Mouse (Mus musculus) frontal cortex, postnatal 25 days (tissue): ENCODE measurements around the gene Slc35b2.

Experiments used
- DNase-seq, 2 experiments: peaks; one replicate each; pipeline ENCODE4 v3.0.0; 2022; ENCODE audit warnings: low spot score in 2 of 2

The Slc35b2 gene

DNA sequence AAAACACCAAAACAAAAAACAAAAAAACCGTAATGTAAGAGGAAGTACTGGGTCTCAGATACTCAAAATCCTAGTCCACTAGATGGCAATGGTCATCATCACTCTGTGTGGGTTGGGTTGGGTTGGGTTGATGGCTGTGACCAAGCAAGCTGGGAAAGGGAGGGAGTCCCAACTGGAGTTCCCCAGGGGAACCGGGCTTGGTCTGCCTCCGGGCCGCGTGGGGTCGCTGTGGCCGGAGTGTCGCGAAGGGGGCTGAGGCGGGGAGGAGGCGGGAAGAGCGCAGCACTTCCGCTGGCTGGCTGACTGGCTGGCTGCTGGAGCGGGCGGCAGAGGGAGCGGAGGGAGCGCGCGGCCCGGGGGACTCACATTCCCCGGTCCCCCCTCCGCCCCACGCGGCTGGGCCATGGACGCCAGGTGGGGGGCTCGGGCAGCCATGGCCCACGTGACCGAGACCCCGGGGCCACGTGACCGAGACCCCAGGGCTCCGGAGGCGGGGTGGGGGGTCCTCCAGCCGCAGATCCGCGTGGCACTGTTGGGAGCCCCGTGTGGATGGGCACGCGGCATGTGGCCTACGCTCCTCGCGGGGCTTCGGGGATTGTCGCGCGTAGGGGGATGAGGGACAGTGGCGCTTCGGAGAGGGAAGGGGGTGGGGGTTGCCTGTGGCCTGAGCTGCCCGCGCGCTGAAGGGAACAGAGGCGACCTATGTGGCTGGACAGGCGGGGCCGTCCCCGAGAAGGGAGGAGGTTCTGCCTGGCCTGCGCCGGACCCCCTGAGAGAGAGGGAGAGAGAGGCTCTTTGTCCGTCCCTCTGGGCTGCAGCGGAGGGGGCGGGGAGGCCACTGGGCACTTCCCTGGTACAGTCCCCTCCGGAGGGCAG is at the start of gene Slc35b2:
TSS of gene Slc35b2 (plus strand) at position 220 of the 876 bp plus-strand sequence.
- DNase-seq, result peak; percentile 71 to 80

DNA sequence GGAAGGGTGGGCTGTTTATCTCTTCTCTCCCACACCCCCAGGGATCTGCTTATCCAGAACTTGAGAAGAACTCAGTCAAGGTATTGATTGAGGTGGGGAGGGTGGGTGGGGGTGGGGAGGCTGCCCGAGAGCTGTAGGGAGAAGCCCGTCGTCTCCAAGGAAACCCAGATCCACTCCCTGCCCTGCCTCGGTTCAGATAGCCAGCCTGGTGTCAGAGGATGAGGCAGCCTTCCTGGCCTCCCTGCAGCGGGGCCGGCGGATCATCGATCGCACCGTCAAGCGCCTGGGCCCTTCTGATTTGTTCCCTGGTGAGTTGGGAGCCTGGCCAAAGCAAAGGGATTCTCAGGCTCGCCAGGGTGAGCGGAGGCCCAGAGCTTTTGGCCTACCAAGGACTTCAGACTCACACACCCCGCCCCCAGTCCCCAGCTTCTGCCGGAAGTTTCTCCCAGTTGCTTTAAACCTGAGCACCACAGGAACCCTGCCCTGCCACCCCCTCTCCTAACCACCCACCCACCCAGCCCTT is 48.4 kb upstream of the Slc35b2 start:
- no peak for DNase-seq

DNA sequence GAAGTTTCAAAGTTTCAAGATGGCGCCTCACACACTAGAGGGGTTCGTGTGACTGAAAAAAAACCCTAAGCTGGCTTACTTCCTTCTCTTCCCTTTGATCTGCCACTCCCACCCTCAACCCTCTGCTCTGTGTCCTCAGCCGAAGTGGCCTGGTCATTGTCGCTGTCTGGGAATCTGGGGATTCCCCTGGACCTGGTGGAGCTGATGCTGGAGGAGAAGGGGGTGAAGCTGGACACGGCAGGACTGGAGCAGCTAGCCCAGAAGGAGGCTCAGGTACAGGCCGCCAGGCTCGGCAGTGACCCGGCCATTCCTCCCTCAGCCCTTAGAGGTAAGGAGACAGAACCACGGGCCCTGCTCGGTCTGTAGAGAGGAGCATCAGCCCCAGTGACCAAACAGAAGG is 47.9 kb upstream of the Slc35b2 start:
- DNase-seq, result no peak

DNA sequence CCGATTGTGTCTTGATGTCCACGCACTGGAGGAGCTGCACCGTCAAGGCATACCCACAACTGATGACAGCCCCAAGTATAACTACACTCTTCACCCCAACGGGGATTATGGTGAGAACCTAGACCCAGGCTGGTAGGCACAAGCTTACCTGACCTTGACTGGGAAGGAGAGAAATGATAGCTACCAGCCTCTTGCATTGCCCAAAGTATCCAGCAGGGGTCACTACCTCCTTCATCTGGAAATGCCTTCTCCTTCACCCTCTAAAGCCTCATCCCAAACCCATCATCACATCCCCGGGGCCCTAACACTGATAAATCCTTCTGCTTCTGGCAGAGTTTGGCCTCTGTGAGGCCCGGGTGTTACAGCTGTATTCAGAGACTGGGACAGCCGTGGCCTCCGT is 47.2 kb upstream of the Slc35b2 start:
- peak; percentile 80 to 92 for DNase-seq

DNA sequence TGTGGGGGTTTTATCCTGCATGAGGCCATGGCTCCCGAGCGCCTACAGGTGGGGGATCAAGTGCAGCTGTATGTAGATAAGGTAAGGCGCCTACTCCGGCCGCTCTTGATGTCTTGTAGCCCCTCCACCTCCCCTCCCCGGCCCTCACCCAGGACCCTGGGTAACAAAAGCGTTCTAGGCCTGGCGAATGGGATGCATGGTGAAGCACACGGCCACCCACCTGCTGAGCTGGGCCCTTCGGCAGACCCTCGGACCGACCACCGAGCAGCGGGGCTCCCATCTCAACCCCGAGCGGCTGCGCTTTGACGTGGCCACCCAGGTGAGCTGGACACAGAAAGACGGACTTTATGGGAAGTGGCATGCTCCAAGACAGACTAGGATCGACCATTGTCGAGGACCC is 46.5 kb upstream of the Slc35b2 start:
- no peak for DNase-seq

DNA sequence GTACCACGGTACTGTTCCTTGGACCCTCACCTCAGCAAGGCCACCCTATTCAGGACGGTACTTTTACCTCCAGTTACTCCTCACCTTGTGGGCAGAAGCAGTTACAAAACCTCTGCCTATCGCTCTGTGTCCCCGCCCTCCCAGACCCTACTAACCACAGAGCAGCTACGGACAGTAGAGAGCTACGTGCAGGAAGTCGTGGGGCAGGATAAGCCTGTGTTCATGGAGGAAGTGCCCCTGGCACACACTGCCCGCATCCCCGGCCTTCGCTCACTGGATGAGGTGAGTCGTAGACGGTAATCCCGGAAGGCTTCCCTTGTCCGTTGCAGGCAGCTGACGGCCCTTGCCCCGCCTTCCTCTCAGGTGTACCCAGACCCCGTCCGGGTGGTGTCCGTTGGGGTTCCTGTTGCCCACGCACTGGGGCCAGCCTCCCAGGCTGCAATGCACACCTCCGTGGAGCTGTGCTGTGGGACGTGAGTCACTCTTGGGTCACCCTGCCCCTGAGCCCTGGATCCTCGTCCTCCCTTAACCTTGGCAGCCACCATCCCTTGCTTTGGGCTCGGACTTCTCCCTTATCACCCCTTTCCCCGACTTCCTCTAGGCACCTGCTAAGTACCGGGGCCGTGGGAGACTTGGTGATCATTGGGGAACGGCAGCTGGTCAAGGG is 46.0 kb upstream of the Slc35b2 start:
- DNase-seq, result no peak

DNA sequence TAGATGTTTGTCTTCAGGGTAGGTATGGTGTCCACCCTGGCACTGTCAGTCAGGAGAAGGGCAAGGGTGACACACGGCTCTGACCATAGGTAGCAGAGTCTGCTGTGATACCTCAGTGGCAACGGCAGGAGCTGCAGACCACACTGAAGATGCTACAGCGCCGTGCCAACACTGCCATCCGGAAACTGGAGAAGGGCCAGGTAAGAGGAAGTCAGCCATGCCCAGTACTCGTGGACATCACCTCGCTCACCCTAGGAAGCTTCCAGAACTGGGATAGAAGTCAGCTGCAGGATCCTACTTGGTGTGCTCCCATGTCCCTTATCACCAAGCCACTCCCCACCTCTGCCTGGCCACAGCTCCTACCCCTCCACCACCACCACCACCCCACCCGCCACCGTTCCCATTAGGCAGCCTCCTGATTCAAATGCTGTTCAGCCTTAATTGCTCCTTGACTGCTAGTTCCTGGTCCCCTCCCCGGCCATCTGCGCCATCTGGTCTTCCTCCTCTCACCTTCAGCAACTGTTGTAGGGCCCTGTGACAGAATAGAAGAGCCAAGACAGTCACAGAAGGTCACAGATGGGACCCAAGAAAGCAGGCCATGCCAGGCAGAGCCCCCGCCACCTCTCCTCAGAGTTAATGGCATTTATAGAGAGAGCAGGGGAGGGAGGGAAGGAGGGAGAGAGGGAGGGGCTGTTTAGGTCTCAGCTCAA is 44.8 kb upstream of the Slc35b2 start:
- DNase-seq, result no peak

DNA sequence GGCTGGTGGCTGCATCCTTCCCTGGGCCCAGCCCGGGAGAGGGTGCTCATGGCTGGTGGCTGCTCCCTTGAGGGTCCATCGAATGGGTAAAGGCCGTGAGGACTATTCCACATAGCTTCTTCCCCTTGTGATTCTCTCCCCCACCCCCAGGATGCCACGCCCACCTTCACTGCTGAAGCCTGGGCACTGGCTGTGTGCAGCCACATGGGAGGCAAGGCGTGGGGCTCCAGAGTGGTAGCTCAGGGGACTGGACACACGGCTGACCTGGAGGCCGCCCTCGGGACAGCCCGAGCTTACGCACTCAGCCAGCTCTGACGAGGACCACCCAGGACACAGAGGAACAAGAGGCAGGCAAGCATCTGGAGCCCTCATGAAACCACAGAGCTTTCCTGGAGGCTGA is 43.5 kb upstream of the Slc35b2 start:
- no peak for DNase-seq

DNA sequence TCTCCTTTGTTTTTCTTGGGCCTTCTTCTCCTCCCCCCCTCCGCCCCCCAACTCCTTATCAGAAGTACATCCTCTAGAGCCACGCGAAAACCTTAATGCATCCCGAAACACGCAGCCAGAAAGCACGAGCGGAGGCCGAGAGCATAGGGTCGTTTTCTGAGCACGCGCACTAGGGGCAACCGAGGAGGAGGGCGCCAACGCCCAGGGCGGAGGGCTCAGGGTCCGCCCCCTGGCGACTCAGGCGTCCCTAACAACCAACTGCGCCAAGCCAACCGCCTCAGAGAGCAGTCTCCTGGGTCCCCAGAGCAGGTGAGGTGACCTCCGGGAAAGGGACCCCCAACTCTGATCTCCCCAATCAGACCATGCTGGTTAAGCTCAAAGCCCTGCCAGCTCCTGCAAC is 40.4 kb upstream of the Slc35b2 start, which contains the start of gene Tcte1:
TSS of gene Tcte1 (plus strand) at position 172 of the 400 bp plus-strand sequence.
- no peak for DNase-seq

DNA sequence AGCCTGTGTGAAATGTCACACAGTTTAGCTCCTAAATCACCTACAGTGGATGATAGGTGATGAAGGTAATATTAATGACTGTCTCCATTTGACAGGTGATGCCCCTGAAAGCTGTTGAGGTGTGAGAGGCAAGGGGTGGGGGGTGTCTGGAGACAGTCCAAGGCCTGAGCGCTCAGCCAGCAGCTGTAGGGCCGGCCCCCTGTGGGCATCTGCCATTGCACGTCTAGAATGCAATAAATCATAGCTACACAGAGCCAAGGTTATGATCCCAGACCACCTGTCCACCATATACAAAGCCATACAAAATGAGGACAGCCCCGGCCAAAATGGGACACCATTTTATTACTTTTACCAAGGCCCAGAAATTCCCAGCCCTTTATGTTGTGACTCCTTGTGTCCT is 38.7 kb upstream of the Slc35b2 start:
- no peak for DNase-seq

DNA sequence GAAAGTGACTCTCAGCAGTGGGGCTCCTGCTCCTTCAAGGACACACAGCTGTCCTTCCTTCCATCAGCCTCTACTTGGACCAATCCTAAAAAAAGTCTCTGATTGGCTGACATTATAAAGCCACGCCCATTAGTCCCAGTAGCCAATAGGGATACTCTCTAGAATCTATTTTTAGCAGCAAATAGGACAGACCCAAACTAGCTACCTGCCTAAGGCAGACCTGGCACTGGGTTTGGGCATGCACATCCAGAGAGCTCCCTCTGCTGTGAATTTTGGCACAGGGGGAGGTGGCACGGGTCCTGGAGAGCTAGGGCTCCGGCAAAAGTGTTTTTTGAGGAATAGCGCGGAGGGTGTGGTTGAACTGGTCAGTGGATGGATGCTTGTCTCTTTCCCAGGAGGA is 37.1 kb upstream of the Slc35b2 start:
- DNase-seq, result no peak

DNA sequence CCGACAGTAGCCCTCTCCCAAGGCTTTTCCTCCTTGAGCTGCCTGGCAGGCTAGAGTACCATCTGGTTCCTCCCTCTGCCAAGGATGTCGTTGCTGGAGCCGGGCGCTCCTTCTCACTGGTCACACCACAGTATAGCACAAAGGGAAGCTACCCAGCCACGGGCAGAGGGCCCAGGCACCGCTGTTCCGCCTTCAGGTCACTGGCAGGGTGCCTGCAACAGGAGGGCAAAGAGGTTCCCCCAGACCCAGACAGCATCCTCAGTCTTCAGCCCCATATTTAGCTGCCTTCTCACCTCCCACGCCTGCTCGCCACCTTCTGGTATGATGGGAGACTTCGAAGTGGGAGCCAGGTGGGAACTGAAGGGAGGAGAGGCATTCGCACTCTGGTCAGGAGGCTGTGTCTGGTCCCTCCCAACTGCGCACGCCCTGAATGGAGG is 33.3 kb upstream of the Slc35b2 start:
- DNase-seq, result peak; percentile 50 to 61

DNA sequence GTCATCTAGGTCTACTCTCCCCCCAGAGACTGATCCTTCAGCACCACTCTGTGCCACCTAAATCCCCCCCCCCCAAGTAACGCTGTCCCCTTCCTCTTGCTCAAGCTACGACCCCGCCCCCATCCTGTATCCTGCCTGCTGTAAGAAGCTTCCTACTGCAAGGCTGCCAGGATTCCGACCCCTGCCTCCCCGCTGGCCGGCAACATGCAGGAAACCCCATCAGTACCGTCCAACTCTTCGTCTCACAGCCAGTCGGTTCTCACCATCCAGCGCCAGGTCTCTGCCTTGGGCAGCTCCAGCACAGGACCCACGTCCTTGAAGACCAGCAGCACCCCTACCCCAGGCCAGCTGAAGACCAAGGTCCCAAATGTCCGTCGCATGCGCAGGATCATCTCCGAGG is 30.8 kb upstream of the Slc35b2 start:
- no peak for DNase-seq

DNA sequence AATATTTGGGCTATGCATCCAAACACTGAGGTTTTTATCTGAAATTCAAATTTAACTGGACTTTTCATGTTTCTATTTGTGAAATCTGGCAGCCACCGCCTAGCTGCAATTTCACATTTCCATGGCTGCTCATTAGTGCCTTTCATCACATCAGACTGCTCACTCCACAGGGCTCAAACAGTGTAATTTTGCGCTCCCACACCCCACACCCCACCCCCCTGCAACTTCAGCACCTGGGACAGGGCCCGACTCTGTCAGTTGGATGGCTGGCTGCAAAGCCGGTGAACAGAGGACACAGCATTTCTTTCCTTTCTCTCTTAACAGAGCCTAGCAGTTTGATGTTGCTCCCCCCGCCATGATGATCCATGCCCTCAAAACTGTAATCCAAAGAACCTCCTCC is 27.4 kb upstream of the Slc35b2 start:
- no peak for DNase-seq

DNA sequence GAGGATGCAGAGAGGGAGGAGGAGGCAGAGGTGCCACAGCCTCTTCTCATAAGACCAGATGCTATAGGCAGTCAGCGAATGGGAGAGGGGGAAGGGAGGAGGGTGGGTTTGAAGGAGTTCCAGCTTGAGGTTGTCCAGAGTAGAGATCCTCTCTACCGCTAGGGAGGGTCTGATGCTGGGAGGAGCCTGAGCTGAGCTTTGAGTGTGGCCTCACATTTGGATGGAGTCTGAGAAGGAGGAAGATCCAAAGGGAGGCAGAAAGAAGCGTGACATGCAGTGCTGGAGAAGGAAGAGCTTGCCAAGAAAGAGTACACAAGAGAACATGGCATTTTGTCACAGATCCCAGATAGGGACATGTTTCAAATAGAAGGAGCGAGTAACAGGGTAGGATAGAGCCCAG is 25.3 kb upstream of the Slc35b2 start:
- DNase-seq, result no peak

DNA sequence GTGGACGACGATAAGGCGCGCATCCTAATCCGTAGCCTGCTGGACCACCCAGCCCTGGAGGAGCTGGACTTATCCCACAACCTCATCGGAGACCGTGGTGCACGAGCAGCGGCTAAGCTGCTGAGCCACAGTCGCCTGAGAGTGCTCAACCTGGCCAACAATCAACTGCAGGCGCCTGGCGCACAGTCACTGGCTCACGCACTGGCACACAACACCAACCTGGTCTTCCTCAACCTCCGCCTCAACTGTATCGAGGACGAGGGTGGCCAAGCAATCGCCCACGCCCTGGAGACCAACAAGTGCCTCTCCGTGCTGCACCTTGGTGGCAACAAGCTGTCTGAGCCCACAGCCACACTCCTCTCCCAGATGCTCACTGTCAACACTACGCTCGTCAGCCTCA is 24.0 kb upstream of the Slc35b2 start:
- no peak for DNase-seq

DNA sequence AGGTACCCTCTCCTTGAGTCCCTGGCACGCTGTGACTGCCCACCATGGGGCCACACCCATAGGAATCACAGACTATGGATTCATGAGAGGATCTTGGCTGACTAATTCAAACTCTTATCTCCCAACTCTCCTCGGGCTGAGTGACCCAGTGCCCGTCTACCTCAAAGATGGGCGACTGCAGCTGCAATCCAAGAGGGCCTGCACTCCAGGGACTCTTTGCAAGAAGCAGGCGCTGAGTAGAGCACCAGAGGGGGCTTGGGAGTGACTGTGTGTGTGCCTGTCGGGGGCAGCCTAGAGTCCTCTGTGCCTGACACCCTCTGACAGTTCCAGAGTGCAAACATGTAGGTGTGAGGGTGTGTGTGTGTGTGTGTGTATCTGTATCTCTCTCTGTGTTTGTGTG is 21.5 kb upstream of the Slc35b2 start:
- no peak for DNase-seq

DNA sequence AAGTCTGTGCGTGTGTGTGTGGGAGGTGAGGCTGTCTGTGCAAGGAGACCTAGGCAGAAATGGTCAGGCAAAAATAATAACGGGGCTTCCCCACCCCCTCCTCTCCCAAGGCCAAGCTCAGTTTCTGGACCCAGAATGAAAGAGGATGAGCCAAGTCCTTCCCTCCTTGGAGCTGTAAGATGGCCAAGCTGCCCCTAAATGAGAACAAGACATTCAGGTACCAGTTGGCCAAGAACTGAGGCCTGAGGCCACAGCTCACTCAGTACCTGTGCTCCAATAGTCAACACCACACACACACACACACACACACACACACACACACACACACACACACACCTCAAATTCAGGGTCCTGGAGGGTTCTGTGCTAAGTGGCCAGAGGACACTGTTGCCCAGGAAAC is 21.0 kb upstream of the Slc35b2 start:
- no peak for DNase-seq

DNA sequence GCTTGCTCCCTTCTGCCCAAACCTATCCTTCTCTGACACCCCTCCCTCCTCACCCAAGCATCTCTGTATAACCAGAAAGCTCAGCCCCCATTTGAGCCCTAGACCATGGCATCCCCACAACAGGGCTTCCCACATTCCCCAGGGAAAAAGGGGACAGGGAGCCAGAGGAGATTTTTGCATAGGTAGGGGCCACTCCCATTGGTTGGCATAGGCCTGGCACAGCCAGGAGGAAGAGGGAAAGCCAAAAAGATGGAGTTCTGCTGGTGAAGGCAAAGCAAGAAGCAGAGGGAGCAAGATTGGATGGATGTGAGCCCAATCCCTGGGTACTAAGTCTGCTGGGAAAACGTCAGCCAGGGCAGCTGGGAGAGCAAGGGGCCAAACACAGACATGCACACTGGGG is 20.6 kb upstream of the Slc35b2 start:
- DNase-seq, result no peak

DNA sequence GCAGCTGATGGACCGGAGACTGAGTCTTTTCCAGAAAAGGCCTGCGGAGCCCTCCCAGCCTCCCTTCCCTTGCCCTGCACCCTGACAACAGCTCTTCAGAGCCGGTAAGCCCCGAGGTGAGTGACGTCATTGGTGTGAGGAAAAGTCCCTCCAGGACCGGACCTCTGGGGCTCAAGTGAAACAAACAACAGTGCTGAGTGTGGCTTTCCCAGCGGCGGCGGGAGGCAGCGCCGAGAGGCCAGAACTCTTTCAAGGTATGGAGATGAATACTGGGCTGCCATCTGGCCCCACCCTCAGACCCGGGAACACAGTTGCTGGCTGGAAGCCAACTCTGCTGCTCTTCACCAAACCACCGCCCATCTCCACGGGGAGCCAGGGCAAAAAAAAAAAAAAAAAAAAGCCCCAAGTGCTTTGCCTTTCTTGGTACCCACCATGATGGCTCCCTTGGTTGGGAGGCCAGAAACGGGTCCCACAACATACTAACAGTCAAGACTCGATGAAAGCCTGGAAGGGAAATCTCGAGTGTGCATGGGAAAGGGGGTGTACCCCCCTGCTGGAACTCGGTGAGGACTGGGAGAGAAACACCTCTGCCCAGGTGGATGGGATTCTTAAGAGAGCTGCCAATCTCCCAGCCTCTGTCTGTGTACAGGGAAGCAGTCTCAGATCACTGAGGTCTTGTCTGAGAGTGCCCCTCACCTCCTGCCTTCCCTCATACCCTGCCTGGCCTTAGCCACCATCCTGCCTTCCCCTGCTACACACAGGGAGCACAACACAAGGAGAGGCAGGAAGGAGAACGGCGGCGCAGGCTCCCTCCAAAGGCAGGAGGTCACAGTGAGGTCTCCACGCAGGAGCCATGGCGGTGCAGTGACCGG is 19.4 kb upstream of the Slc35b2 start:
- DNase-seq, result no peak

DNA sequence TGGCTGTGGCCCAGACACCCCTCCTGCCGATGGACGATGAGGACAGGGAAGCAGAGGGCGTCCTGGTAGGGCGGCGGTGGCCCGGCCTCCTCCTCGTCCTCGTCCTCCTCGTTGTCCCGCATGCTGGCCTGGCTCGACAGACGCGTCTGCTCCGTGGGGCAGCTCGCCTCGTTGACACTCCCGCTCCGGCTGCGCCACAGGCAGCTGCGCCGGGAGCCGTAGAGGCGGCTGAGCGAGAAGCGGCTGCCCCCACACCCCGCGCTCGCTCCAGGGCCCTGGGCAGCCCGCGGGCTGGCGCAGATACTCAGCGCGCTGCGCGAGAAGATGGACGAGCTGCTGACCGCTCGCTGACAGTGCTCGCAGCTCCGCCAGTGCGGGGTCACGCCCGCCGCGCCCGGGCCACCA is 18.8 kb upstream of the Slc35b2 start:
- no peak for DNase-seq
